Mouse (Mus musculus): Measurements from ENCODE around the gene Bcl11b. TPM values are rescaled to one million over a fixed set of nuclear protein-coding genes. Genes with fewer than 3 reads are reported as not detected.

The Bcl11b gene
- total RNA-seq, 2 experiments from 2014 or later = 131 to 149 TPM

GRCm38 (mm10) chr12:107975479-107975896 lies 27.9 kb downstream of the Bcl11b start:
- no peak for DNase-seq (ENCODE audit: extremely low spot score in 1 of 2, low spot score in 1 of 2)

GRCm38 (mm10) chr12:107974504-107974903 lies 28.9 kb downstream of the Bcl11b start:
- DNase-seq (ENCODE audit: extremely low spot score in 1 of 2, low spot score in 1 of 2) = no peak

- no peak for DNase-seq (ENCODE audit: extremely low spot score in 1 of 2, low spot score in 1 of 2)
Measured at GRCm38 (mm10) chr12:107973556-107974140, 29.8 kb downstream of the Bcl11b start.

- no peak for DNase-seq (ENCODE audit: extremely low spot score in 1 of 2, low spot score in 1 of 2)
Measured at GRCm38 (mm10) chr12:107971081-107971780, 32.2 kb downstream of the Bcl11b start.

GRCm38 (mm10) chr12:107970637-107971036 lies 32.8 kb downstream of the Bcl11b start:
- no peak for DNase-seq (ENCODE audit: extremely low spot score in 1 of 2, low spot score in 1 of 2)

- DNase-seq (ENCODE audit: extremely low spot score in 1 of 2, low spot score in 1 of 2) = peak in 1 of 2 experiments; percentile 54
Measured at GRCm38 (mm10) chr12:107969841-107970371, 33.5 kb downstream of the Bcl11b start.

- DNase-seq (ENCODE audit: extremely low spot score in 1 of 2, low spot score in 1 of 2) = no peak
Measured at GRCm38 (mm10) chr12:107969126-107969525, 34.3 kb downstream of the Bcl11b start.

GRCm38 (mm10) chr12:107968331-107968730 lies 35.1 kb downstream of the Bcl11b start:
- no peak for DNase-seq (ENCODE audit: extremely low spot score in 1 of 2, low spot score in 1 of 2)

GRCm38 (mm10) chr12:107967026-107967425 lies 36.4 kb downstream of the Bcl11b start:
- no peak for DNase-seq (ENCODE audit: extremely low spot score in 1 of 2, low spot score in 1 of 2)

GRCm38 (mm10) chr12:107965103-107965502 lies 38.3 kb downstream of the Bcl11b start:
- no peak for DNase-seq (ENCODE audit: extremely low spot score in 1 of 2, low spot score in 1 of 2)

- no peak for DNase-seq (ENCODE audit: extremely low spot score in 1 of 2, low spot score in 1 of 2)
Measured at GRCm38 (mm10) chr12:107964396-107965085, 38.9 kb downstream of the Bcl11b start.

GRCm38 (mm10) chr12:107962852-107963251 lies 40.5 kb downstream of the Bcl11b start:
- DNase-seq (ENCODE audit: extremely low spot score in 1 of 2, low spot score in 1 of 2) = no peak

- DNase-seq (ENCODE audit: extremely low spot score in 1 of 2, low spot score in 1 of 2) = no peak
Measured at GRCm38 (mm10) chr12:107961843-107962242, 41.6 kb downstream of the Bcl11b start.

- DNase-seq (ENCODE audit: extremely low spot score in 1 of 2, low spot score in 1 of 2) = no peak
Measured at GRCm38 (mm10) chr12:107960789-107961491, 42.5 kb downstream of the Bcl11b start.

GRCm38 (mm10) chr12:107960365-107960764 lies 43.0 kb downstream of the Bcl11b start:
- no peak for DNase-seq (ENCODE audit: extremely low spot score in 1 of 2, low spot score in 1 of 2)

- DNase-seq (ENCODE audit: extremely low spot score in 1 of 2, low spot score in 1 of 2) = no peak
Measured at GRCm38 (mm10) chr12:107959872-107960271, 43.5 kb downstream of the Bcl11b start.

GRCm38 (mm10) chr12:107953044-107953684 lies 50.2 kb downstream of the Bcl11b start:
- DNase-seq (ENCODE audit: extremely low spot score in 1 of 2, low spot score in 1 of 2) = no peak

GRCm38 (mm10) chr12:107952318-107952724 lies 51.1 kb downstream of the Bcl11b start:
- no peak for DNase-seq (ENCODE audit: extremely low spot score in 1 of 2, low spot score in 1 of 2)

GRCm38 (mm10) chr12:107950667-107951179 lies 52.7 kb downstream of the Bcl11b start:
- DNase-seq (ENCODE audit: extremely low spot score in 1 of 2, low spot score in 1 of 2) = no peak

- DNase-seq (ENCODE audit: extremely low spot score in 1 of 2, low spot score in 1 of 2) = no peak
Measured at GRCm38 (mm10) chr12:107949416-107949815, 54.0 kb downstream of the Bcl11b start.
